Mouse (Mus musculus): ENCODE data around the gene Olfr419. TPM values are rescaled to one million over a fixed set of nuclear protein-coding genes. Genes with fewer than 3 reads are reported as not detected.

The Olfr419 gene
- total RNA-seq (2017), result 1.2 TPM in 1 of 2 replicates, not detected in the other

- no peak for ATAC-seq (replicated peaks; ENCODE audit: low read depth, poor library complexity, severe bottlenecking)
Measured at GRCm38 (mm10) chr1:174251961-174252360, at the start of gene Olfr419. TSS of gene Olfr419 (minus strand) at chr1:174252061.

GRCm38 (mm10) chr1:174270643-174271042 lies 18.8 kb upstream of the Olfr419 start:
- no peak for ATAC-seq (replicated peaks; ENCODE audit: low read depth, poor library complexity, severe bottlenecking)

- ATAC-seq (replicated peaks; ENCODE audit: low read depth, poor library complexity, severe bottlenecking), result peak; percentile 42; the same call in 1 of the 2 replicates
Measured at GRCm38 (mm10) chr1:174269162-174269561, 17.3 kb upstream of the Olfr419 start.

- ATAC-seq (replicated peaks; ENCODE audit: low read depth, poor library complexity, severe bottlenecking), result no peak
Measured at GRCm38 (mm10) chr1:174267816-174268215, 16.0 kb upstream of the Olfr419 start.

GRCm38 (mm10) chr1:174250376-174250775 lies 1.5 kb downstream of the Olfr419 start:
- no peak for ATAC-seq (replicated peaks; ENCODE audit: low read depth, poor library complexity, severe bottlenecking)

GRCm38 (mm10) chr1:174247170-174247569 lies 4.7 kb downstream of the Olfr419 start:
- no peak for ATAC-seq (replicated peaks; ENCODE audit: low read depth, poor library complexity, severe bottlenecking)

GRCm38 (mm10) chr1:174246080-174246479 lies 5.8 kb downstream of the Olfr419 start:
- no peak for ATAC-seq (replicated peaks; ENCODE audit: low read depth, poor library complexity, severe bottlenecking)

- ATAC-seq (replicated peaks; ENCODE audit: low read depth, poor library complexity, severe bottlenecking), result no peak
Measured at GRCm38 (mm10) chr1:174244621-174245020, 7.2 kb downstream of the Olfr419 start.

- ATAC-seq (replicated peaks; ENCODE audit: low read depth, poor library complexity, severe bottlenecking), result no peak
Measured at GRCm38 (mm10) chr1:174239916-174240315, 11.9 kb downstream of the Olfr419 start.

GRCm38 (mm10) chr1:174216528-174217204 lies 35.2 kb downstream of the Olfr419 start:
- ATAC-seq (replicated peaks; ENCODE audit: low read depth, poor library complexity, severe bottlenecking), result no peak

GRCm38 (mm10) chr1:174215270-174216038 lies 36.4 kb downstream of the Olfr419 start:
- ATAC-seq (replicated peaks; ENCODE audit: low read depth, poor library complexity, severe bottlenecking), result 0 out of 2 replicates have a peak, but pooled peaks have one; percentile 36

- no peak for ATAC-seq (replicated peaks; ENCODE audit: low read depth, poor library complexity, severe bottlenecking)
Measured at GRCm38 (mm10) chr1:174212286-174212685, 39.6 kb downstream of the Olfr419 start.

GRCm38 (mm10) chr1:174204699-174205098 lies 47.2 kb downstream of the Olfr419 start:
- ATAC-seq (replicated peaks; ENCODE audit: low read depth, poor library complexity, severe bottlenecking), result peak; percentile 91

Other genes with a start within 250 kb of the Olfr419 start
- 2.3 and 3.5 TPM in 2 replicates for gene Ifi205, start 220.3 kb downstream of the Olfr419 start, total RNA-seq (2017)
- 0.05 TPM in 1 of 2 replicates, not detected in the other for gene Olfr433, start 211.4 kb downstream of the Olfr419 start, total RNA-seq (2017)
- not detected in 2 replicates for gene Olfr432, start 202.9 kb downstream of the Olfr419 start, total RNA-seq (2017)
- gene Olfr430, start 185.5 kb downstream of the Olfr419 start, total RNA-seq (2017), result not detected in 2 replicates
- not detected in 2 replicates for gene Olfr429, start 167.7 kb downstream of the Olfr419 start, total RNA-seq (2017)
- not detected in 2 replicates for gene Olfr427, start 155.2 kb downstream of the Olfr419 start, total RNA-seq (2017)
- not detected in 2 replicates for gene Olfr231, start 130.9 kb downstream of the Olfr419 start, total RNA-seq (2017)
- not detected in 2 replicates for gene Olfr424, start 120.5 kb downstream of the Olfr419 start, total RNA-seq (2017)
- 0.09 TPM in 1 of 2 replicates, not detected in the other for gene Olfr420, start 96.4 kb downstream of the Olfr419 start, total RNA-seq (2017)
- gene Spta1, start 79.3 kb downstream of the Olfr419 start, total RNA-seq (2017), result 24.7 and 29.6 TPM in 2 replicates
- gene Mptx1, start 78.5 kb upstream of the Olfr419 start, total RNA-seq (2017), result not detected in 2 replicates
- gene Olfr417, start 113.1 kb upstream of the Olfr419 start, total RNA-seq (2017), result 5.0 and 5.4 TPM in 2 replicates
- 3.1 and 4.5 TPM in 2 replicates for gene Olfr248, start 139.0 kb upstream of the Olfr419 start, total RNA-seq (2017)
- gene Olfr414, start 172.0 kb upstream of the Olfr419 start, total RNA-seq (2017), result 1.6 and 3.2 TPM in 2 replicates
- not detected in 2 replicates for gene Olfr220, start 190.0 kb upstream of the Olfr419 start, total RNA-seq (2017)
- gene Fmn2, start 249.8 kb upstream of the Olfr419 start, total RNA-seq (2017), result 0.59 TPM in 1 of 2 replicates, not detected in the other